Comparison of ENCODE assay signal across 11 mouse cellular contexts in the genomic region with DNA sequence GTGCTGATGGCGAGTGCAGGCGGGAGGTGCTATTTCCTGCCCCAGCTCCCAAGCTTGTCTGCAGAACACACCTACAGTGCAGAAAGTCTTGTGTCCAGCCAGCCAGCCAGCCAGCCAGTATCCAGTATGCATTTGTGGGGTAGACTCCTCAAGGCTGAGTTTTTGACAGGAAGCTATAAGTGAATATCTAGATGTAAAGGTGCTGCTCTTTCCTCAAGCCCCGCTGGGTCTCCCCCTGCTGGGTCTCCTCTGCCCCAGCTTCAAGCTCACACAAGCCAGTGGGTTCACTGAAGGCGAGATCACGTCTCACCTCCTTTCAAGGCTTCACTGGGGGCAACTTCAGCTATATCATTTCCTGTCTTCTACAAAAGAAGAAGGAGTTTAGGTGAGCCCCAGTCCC. TPM values are rescaled to one million over a fixed set of nuclear protein-coding genes. Genes with fewer than 3 reads are reported as not detected.
DNase-seq lines count a peak whose midpoint lies in the region; ATAC-seq and TF ChIP-seq lines count a peak whose summit lies in the region.
"Had no signal": no experiment of that assay in that cellular context is flagged by ENCODE, and none has a peak within 500 bp of the region (broad histone marks: within the 10 kb centered on the region; RNA-seq: fewer than 3 reads in every experiment).

No protein-coding gene starts in this region.

- TF ChIP-seq CTCF in MEL (IDR thresholded peaks at IDR 0.05 in 2 of 3, conservative IDR thresholded peaks at IDR 0.05 in 1 of 3; ENCODE audit: control insufficient read depth in 1 of 3, insufficient read depth in 1 of 3, low read depth in 2 of 3, low read length in 3 of 3, poor library complexity in 1 of 3, severe bottlenecking in 1 of 3): no peak

- no peaks in the 10 kb centered on the region for H3K36me3 ChIP-seq in heart, embryonic 11.5 days (ENCODE audit: control insufficient read depth, insufficient read depth, low read length)
- H3K36me3 ChIP-seq in MEL (ENCODE audit: control insufficient read depth in 1 of 2, insufficient read depth in 2 of 2, low read length in 2 of 2): peaks cover 0 to 43% of the 10 kb centered on the region in 2 experiments; a peak in 3 of 4 replicates
- H3K36me3 ChIP-seq in hindbrain, embryonic 16.5 days (ENCODE audit: control insufficient read depth, insufficient read depth, low read length): no peaks in the 10 kb centered on the region
- H3K36me3 ChIP-seq in midbrain, embryonic 14.5 days (ENCODE audit: control insufficient read depth, insufficient read depth, low read length): peaks cover 2% of the 10 kb centered on the region

- H3K4me2 ChIP-seq in heart, embryonic 11.5 days: peak overlapping the region; percentile 55
- peak overlapping the region; percentile 47 for H3K4me2 ChIP-seq in hindbrain, embryonic 16.5 days (ENCODE audit: low read length)
- H3K4me2 ChIP-seq in midbrain, embryonic 14.5 days (ENCODE audit: low read length): peak overlapping the region; percentile 48

- H3K9ac ChIP-seq in heart, embryonic 11.5 days (ENCODE audit: low read depth, low read length): 0 out of 2 replicates have a peak overlapping the region, but pooled peaks have one; percentile 50
- no peak overlapping the region for H3K9ac ChIP-seq in MEL (ENCODE audit: control insufficient read depth, low read depth, low read length, poor library complexity, severe bottlenecking)
- peak overlapping the region; percentile 41; the same call in 1 of the 2 replicates for H3K9ac ChIP-seq in hindbrain, embryonic 16.5 days (ENCODE audit: low read depth, low read length)
- H3K9ac ChIP-seq in midbrain, embryonic 14.5 days (replicated peaks; ENCODE audit: low read length): peak overlapping the region; percentile 34; the same call in 1 of the 2 replicates

- no peak overlapping the region for H3K27ac ChIP-seq in heart, embryonic 11.5 days (ENCODE audit: low read depth, low read length)
- peak overlapping the region; percentile 28 for H3K27ac ChIP-seq in MEL (ENCODE audit: control insufficient read depth, low read depth, low read length)
- no peak overlapping the region for H3K27ac ChIP-seq in hindbrain, embryonic 16.5 days (ENCODE audit: low read depth, low read length)
- H3K27ac ChIP-seq in midbrain, embryonic 14.5 days (replicated peaks; ENCODE audit: low read depth, low read length): no peak overlapping the region

- H3K9me3 ChIP-seq in heart, embryonic 11.5 days (replicated peaks; ENCODE audit: control insufficient read depth, low read length): no peaks in the 10 kb centered on the region
- no peaks in the 10 kb centered on the region for H3K9me3 ChIP-seq in MEL (replicated peaks; ENCODE audit: insufficient read depth, low read length)
- no peaks in the 10 kb centered on the region for H3K9me3 ChIP-seq in hindbrain, embryonic 16.5 days (ENCODE audit: control insufficient read depth, low read length)
- H3K9me3 ChIP-seq in midbrain, embryonic 14.5 days (ENCODE audit: control insufficient read depth, low read length): no peaks in the 10 kb centered on the region

- no peak for TF ChIP-seq EP300 in MEL (IDR thresholded peaks at IDR 0.05; ENCODE audit: low read depth in 1 of 2, low read length in 2 of 2)

- no peak for ATAC-seq in heart, embryonic 11.5 days (replicated peaks; ENCODE audit: insufficient number of reproducible peaks, low FRiP score, low TSS enrichment)
- no peak for ATAC-seq in hindbrain, embryonic 16.5 days
- no peak for ATAC-seq in midbrain, embryonic 14.5 days (ENCODE audit: low FRiP score, low TSS enrichment)
- ATAC-seq in megakaryocyte progenitor cell, adult 5-6 weeks (replicated peaks; ENCODE audit: poor library complexity): no peak

- 46% methylated on average over 5 of the region's 5 CpGs for WGBS in heart, embryonic 11.5 days (ENCODE audit: insufficient replicate concordance)
- WGBS in hindbrain, embryonic 16.5 days: 54% methylated on average over 5 of the region's 5 CpGs
- 51% methylated on average over 5 of the region's 5 CpGs for WGBS in midbrain, embryonic 14.5 days

- intact Hi-C loops in heart, postnatal 14 days (cut with DNase I): no loop called here

- no peak for TF ChIP-seq POLR2A in MEL (IDR thresholded peaks at IDR 0.05; ENCODE audit: control insufficient read depth in 1 of 2, insufficient read depth in 1 of 2, low read depth in 1 of 2, low read length in 2 of 2, poor library complexity in 1 of 2)

- no peaks in the 10 kb centered on the region for H3K27me3 ChIP-seq in heart, embryonic 11.5 days (ENCODE audit: control insufficient read depth, insufficient read depth, low read length)
- no peaks in the 10 kb centered on the region for H3K27me3 ChIP-seq in MEL (ENCODE audit: control insufficient read depth in 1 of 2, insufficient read depth in 2 of 2, low read length in 2 of 2)
- H3K27me3 ChIP-seq in hindbrain, embryonic 16.5 days (replicated peaks; ENCODE audit: control insufficient read depth, insufficient read depth, low read length): peaks cover 3% of the 10 kb centered on the region; the same call in 1 of the 2 replicates
- H3K27me3 ChIP-seq in midbrain, embryonic 14.5 days (ENCODE audit: control insufficient read depth, insufficient read depth, low read length): 0 out of 2 replicates have a peak, but pooled peaks cover 3% of the 10 kb centered on the region

- H3K79me2 ChIP-seq in MEL (ENCODE audit: control insufficient read depth, insufficient read depth, low read length, poor library complexity): peaks cover 40% of the 10 kb centered on the region

- H3K4me1 ChIP-seq in heart, embryonic 11.5 days (ENCODE audit: control insufficient read depth, insufficient read depth, low read length): peaks cover 11% of the 10 kb centered on the region
- H3K4me1 ChIP-seq in MEL (ENCODE audit: control insufficient read depth in 1 of 2, insufficient read depth in 2 of 2, low read length in 2 of 2): peaks cover 15 to 57% of the 10 kb centered on the region in 2 experiments
- H3K4me1 ChIP-seq in hindbrain, embryonic 16.5 days (ENCODE audit: control insufficient read depth, insufficient read depth, low read depth, low read length): peaks cover 16% of the 10 kb centered on the region
- peaks cover 17% of the 10 kb centered on the region for H3K4me1 ChIP-seq in midbrain, embryonic 14.5 days (ENCODE audit: control insufficient read depth, insufficient read depth, low read length)

- H3K4me3 ChIP-seq in heart, embryonic 11.5 days (ENCODE audit: low read depth, low read length): no peak overlapping the region
- no peak overlapping the region for H3K4me3 ChIP-seq in MEL (ENCODE audit: control insufficient read depth in 1 of 2, insufficient read depth in 1 of 2, low read depth in 2 of 2, low read length in 2 of 2)
- H3K4me3 ChIP-seq in hindbrain, embryonic 16.5 days (ENCODE audit: low read length): peak overlapping the region; percentile 12; the same call in 1 of the 2 replicates
- peak overlapping the region; percentile 16; the same call in 1 of the 2 replicates for H3K4me3 ChIP-seq in midbrain, embryonic 14.5 days (replicated peaks; ENCODE audit: low read depth, low read length)

- DNase-seq in heart, postnatal 14 days: no peak
- DNase-seq in MEL (ENCODE audit: low read depth, low spot score): no peak
- DNase-seq in midbrain, embryonic 14.5 days: no peak
- DNase-seq in layer of hippocampus, adult 8-10 months (ENCODE audit: low spot score in 2 of 2): no peak
- DNase-seq in gastrocnemius, postnatal 10 days: no peak
- DNase-seq: adrenal gland, postnatal 10 days had no signal

- no peak for TF ChIP-seq RAD21 in MEL (IDR thresholded peaks at IDR 0.05; ENCODE audit: low read depth, low read length)

RNA-seq across cellular contexts. Expression of gene Supt4a, which starts 3.0 kb away (rescaled TPM):
- 114 and 120 TPM in 2 replicates for polyA plus RNA-seq in heart, embryonic 11.5 days (2014; fragmentation: Nextera tagmentation; extraction: Ambion mirVana)
- 10 to 100 TPM; 47.8 to 51.1 TPM for total RNA-seq in heart, postnatal 14 days (2021)
- total RNA-seq in MEL (2012; rRNA removed): 301 and 332 TPM in 2 replicates
- polyA plus RNA-seq in MEL (2012; ENCODE audit: insufficient read depth in 1 of 2, insufficient read length in 2 of 2, low read depth in 1 of 2, low replicate concordance in 2 of 2, missing spikeins in 1 of 2): 100 to 1,000 TPM in 1 of 2 experiments, not detected in 1; 223 TPM
- 121 and 130 TPM in 2 replicates for polyA plus RNA-seq in hindbrain, embryonic 16.5 days (2015; fragmentation: Nextera tagmentation; extraction: Ambion mirVana)
- 150 and 163 TPM in 2 replicates for polyA plus RNA-seq in midbrain, embryonic 14.5 days (2014; fragmentation: Nextera tagmentation; extraction: Ambion mirVana)
- total RNA-seq in layer of hippocampus, adult 8-10 months (2022): 10 to 100 TPM; 61.3 to 76.3 (median 69.6) TPM
- total RNA-seq in gastrocnemius, postnatal 10 days (2021): 10 to 100 TPM; 38.6 to 42.6 TPM
- total RNA-seq in megakaryocyte progenitor cell, adult 5-6 weeks (2015): 147 and 161 TPM in 2 replicates
- total RNA-seq in megakaryocyte progenitor cell, adult 5-6 weeks (2017): 52.8 and 63.7 TPM in 2 replicates

RNA-seq across cellular contexts. Expression of gene Tspoap1, which starts 26.0 kb away (rescaled TPM):
- 0.72 and 1.2 TPM in 2 replicates for polyA plus RNA-seq in heart, embryonic 11.5 days (2014; fragmentation: Nextera tagmentation; extraction: Ambion mirVana)
- under 1 TPM; 0.17 to 0.19 TPM for total RNA-seq in heart, postnatal 14 days (2021)
- 3.7 and 5.2 TPM in 2 replicates for total RNA-seq in MEL (2012; rRNA removed)
- 1 to 10 TPM in 1 of 2 experiments, not detected in 1; 8.6 TPM for polyA plus RNA-seq in MEL (2012; ENCODE audit: insufficient read depth in 1 of 2, insufficient read length in 2 of 2, low read depth in 1 of 2, low replicate concordance in 2 of 2, missing spikeins in 1 of 2)
- polyA plus RNA-seq in hindbrain, embryonic 16.5 days (2015; fragmentation: Nextera tagmentation; extraction: Ambion mirVana): 38.4 and 46.1 TPM in 2 replicates
- polyA plus RNA-seq in midbrain, embryonic 14.5 days (2014; fragmentation: Nextera tagmentation; extraction: Ambion mirVana): 54.5 and 63.4 TPM in 2 replicates
- 100 to 1,000 TPM; 145 to 183 (median 166) TPM for total RNA-seq in layer of hippocampus, adult 8-10 months (2022)
- under 1 TPM; 0.27 to 0.38 TPM for total RNA-seq in gastrocnemius, postnatal 10 days (2021)
- total RNA-seq in megakaryocyte progenitor cell, adult 5-6 weeks (2015): 34.1 and 38.5 TPM in 2 replicates
- total RNA-seq in megakaryocyte progenitor cell, adult 5-6 weeks (2017): 47.0 and 66.4 TPM in 2 replicates
- polyA plus RNA-seq: C2C12 had no signal

RNA-seq across cellular contexts. Expression of gene Mpo, which starts 59.0 kb away (rescaled TPM):
- polyA plus RNA-seq in heart, embryonic 11.5 days (2014; fragmentation: Nextera tagmentation; extraction: Ambion mirVana): 6.7 and 9.4 TPM in 2 replicates
- under 1 TPM in 1 of 2 experiments, not detected in 1; 0.61 TPM for total RNA-seq in heart, postnatal 14 days (2021)
- total RNA-seq in MEL (2012; rRNA removed): not detected in 2 replicates
- polyA plus RNA-seq in MEL (2012; ENCODE audit: insufficient read depth in 1 of 2, insufficient read length in 2 of 2, low read depth in 1 of 2, low replicate concordance in 2 of 2, missing spikeins in 1 of 2): under 1 TPM in 1 of 2 experiments, not detected in 1; 0.13 TPM
- 0.10 and 0.45 TPM in 2 replicates for polyA plus RNA-seq in hindbrain, embryonic 16.5 days (2015; fragmentation: Nextera tagmentation; extraction: Ambion mirVana)
- 0.47 TPM in 1 of 2 replicates, not detected in the other for polyA plus RNA-seq in midbrain, embryonic 14.5 days (2014; fragmentation: Nextera tagmentation; extraction: Ambion mirVana)
- under 1 TPM in 1 of 4 experiments, not detected in 3; 0.79 TPM for total RNA-seq in layer of hippocampus, adult 8-10 months (2022)
- total RNA-seq in gastrocnemius, postnatal 10 days (2021): 1 to 10 TPM in 1 of 2 experiments, not detected in 1; 4.4 TPM
- total RNA-seq in megakaryocyte progenitor cell, adult 5-6 weeks (2015): 13,257 and 15,415 TPM in 2 replicates
- 8,081 and 8,928 TPM in 2 replicates for total RNA-seq in megakaryocyte progenitor cell, adult 5-6 weeks (2017)
- total RNA-seq: left cerebral cortex, postnatal 36 days had no signal
- polyA plus RNA-seq: C2C12 had no signal

Comparison
In these comparisons a context has a peak if more than half of its experiments do, and no peak if none do; other contexts are left out.
1. H3K4me3 ChIP-seq: peak in hindbrain, embryonic 16.5 days (single experiment) and midbrain, embryonic 14.5 days (single experiment); none in heart, embryonic 11.5 days (single experiment) and MEL (0 of 2).
2. RNA of gene Mpo, which starts 59.0 kb away (total RNA-seq): 8,081 to 15,415 TPM in megakaryocyte progenitor cell, adult 5-6 weeks; 4.4 TPM in gastrocnemius, postnatal 10 days, 0.61 TPM in heart, postnatal 14 days, 0.79 TPM in layer of hippocampus, adult 8-10 months and not detected in MEL; every median in the first group is over 1,000 times any median in the second.
3. Peak in every context shown above with its lines, with median percentiles within 50 percentile points of each other: H3K4me2 ChIP-seq.